Mouse (Mus musculus): ENCODE results near the gene Olfr284.

- TF ChIP-seq ZNF384 (IDR thresholded peaks at IDR 0.05; ENCODE audit: low read depth, low read length) (no peak), CHD2 (IDR thresholded peaks at IDR 0.05; ENCODE audit: low read depth, low read length) (no peak)
Observed at GRCm38 (mm10) chr15:98380846-98381245, 40.1 kb upstream of the Olfr284 start, which contains the start of gene Olfr283.
